Mouse (Mus musculus) cerebellum, postnatal 10 days (tissue): ENCODE data around the gene Dusp9.
A peak's percentile ranks its signal among the peaks of the same experiment; 100 is the strongest.

ENCODE experiments used
- DNase-seq, 2 experiments: peaks; one replicate each; pipeline ENCODE4 v3.0.0; 2021; ENCODE audit warnings: mixed read lengths in 2 of 2

Gene Dusp9

GRCm38 (mm10) chrX:73672031-73672431 is 32.8 kb downstream of the Dusp9 start:
- peak; percentile 80 to 83 for DNase-seq

GRCm38 (mm10) chrX:73672879-73673618 is 33.8 kb downstream of the Dusp9 start, which contains the start of gene Slc6a8:
TSS of gene Slc6a8 (plus strand) at chrX:73673150.
- DNase-seq = peak; percentile 88 to 91

DNA sequence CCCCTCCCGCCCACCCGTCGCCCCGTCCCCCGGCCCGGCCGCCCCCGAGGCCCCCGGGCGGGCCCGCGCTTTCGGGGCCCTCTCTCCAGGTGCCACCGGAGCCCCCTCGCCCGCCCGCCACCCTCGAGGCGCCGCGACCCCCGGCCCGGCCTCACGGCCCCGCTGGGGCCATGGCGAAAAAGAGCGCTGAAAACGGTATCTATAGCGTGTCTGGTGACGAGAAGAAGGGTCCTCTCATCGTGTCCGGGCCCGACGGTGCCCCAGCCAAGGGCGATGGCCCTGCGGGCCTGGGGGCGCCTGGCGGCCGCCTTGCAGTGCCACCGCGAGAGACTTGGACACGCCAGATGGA is 34.4 kb downstream of the Dusp9 start:
- peak in 1 of 2 experiments; percentile 32 for DNase-seq

- peak; percentile 55 to 58 for DNase-seq
Measured at GRCm38 (mm10) chrX:73673968-73674661, 34.9 kb downstream of the Dusp9 start.

GRCm38 (mm10) chrX:73675231-73675630 is 36.0 kb downstream of the Dusp9 start:
- DNase-seq = no peak

- DNase-seq = no peak
Measured at GRCm38 (mm10) chrX:73676668-73677067, 37.4 kb downstream of the Dusp9 start.

GRCm38 (mm10) chrX:73684156-73684555 is 44.9 kb downstream of the Dusp9 start:
- DNase-seq = no peak

DNA sequence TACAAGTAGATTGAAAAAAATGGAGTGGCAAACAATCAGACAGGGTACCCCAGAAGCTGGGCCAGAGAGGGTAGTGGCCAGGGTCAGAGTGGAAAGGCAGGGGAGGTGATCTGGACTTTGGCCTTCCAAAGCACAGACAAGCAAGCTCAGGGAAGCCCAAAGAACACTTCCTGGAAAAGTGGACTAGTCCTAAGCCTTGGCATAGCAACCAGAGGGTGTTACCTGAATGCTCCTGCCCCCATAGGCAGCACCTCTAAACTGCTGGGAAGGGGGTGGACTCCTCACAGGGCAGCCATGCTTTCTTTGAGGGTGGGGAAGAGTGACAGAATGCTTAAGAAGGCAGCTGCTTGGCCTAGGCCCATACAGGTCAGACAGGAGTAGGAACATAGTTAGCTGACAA is 45.8 kb downstream of the Dusp9 start:
- DNase-seq = no peak

- peak in 1 of 2 experiments; percentile 30 for DNase-seq
Measured at GRCm38 (mm10) chrX:73685629-73686028, 46.4 kb downstream of the Dusp9 start.

DNA sequence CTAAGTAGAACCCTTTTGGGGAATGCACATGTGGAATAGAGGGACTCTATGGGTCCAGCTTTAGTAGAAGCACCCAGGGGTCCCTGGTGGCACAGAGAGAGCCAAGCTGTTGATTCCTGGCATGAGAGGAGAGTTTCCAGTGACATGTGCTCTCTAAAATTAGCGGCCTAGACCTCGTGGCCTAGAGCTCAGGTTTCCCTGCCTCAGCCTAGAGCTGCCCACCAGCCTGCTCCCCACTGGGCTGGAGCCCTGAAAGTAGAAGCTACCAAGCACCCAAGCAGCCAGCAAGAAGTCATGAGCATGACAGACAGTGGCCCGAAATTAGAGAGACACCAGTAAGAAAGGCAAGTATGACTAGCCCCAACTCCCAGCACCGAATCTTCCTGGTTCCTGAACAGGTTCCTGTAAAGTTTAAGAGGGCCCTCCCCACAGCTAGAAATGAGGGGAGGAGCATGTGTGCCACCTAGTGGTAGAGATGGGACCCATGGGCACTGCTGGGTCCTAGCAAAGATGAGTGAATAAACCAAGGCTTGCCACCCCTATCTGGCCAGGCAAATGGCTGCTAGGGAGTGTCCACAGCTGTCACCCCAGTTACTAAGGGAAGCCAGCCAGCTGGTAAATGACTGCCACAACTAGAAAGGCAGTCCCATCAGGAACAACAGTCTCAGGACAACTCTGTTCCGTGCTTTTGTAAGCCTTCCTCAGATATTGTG is 51.9 kb downstream of the Dusp9 start:
- peak; percentile 70 for DNase-seq
